Mouse (Mus musculus): ENCODE results near the gene Ugt1a10. TPM values are rescaled to one million over a fixed set of nuclear protein-coding genes. Genes with fewer than 3 reads are reported as not detected.

Ugt1a10 gene
- polyA plus RNA-seq, 1 experiment from 2014 or later: not detected

- no peak overlapping the region for H3K27ac ChIP-seq
- no peaks in the 10 kb centered on the region for H3K36me3 ChIP-seq
- H3K4me1 ChIP-seq: no peaks in the 10 kb centered on the region
- H3K9me3 ChIP-seq (replicated peaks): peaks cover 90% of the 10 kb centered on the region
- DNase-seq (ENCODE audit: low spot score): no peak
- H3K27me3 ChIP-seq (ENCODE audit: low read depth, poor library complexity, severe bottlenecking): no peaks in the 10 kb centered on the region
- no peak overlapping the region for H3K4me3 ChIP-seq
- 47% methylated on average over 5 of the region's 5 CpGs for WGBS
These were observed 179.5 kb downstream of the Ugt1a10 start for GRCm38 (mm10) chr1:88234646-88235045.

- peaks cover 90% of the 10 kb centered on the region for H3K9me3 ChIP-seq (replicated peaks)
- no peak overlapping the region for H3K27ac ChIP-seq
- DNase-seq (ENCODE audit: low spot score): no peak
- H3K27me3 ChIP-seq (ENCODE audit: low read depth, poor library complexity, severe bottlenecking): no peaks in the 10 kb centered on the region
- no peak overlapping the region for H3K4me3 ChIP-seq
- no peaks in the 10 kb centered on the region for H3K36me3 ChIP-seq
- WGBS: 68% methylated on average over 11 of the region's 11 CpGs
- H3K4me1 ChIP-seq: no peaks in the 10 kb centered on the region
These were observed 180.1 kb downstream of the Ugt1a10 start for GRCm38 (mm10) chr1:88235046-88235893.

GRCm38 (mm10) chr1:88235894-88236415 lies 180.8 kb downstream of the Ugt1a10 start:
- H3K27me3 ChIP-seq (ENCODE audit: low read depth, poor library complexity, severe bottlenecking): no peaks in the 10 kb centered on the region
- WGBS: 71% methylated on average over 4 of the region's 4 CpGs
- DNase-seq (ENCODE audit: low spot score): no peak
- no peak overlapping the region for H3K27ac ChIP-seq
- H3K9me3 ChIP-seq (replicated peaks): peaks cover 91% of the 10 kb centered on the region
- no peaks in the 10 kb centered on the region for H3K4me1 ChIP-seq
- H3K36me3 ChIP-seq: no peaks in the 10 kb centered on the region
- H3K4me3 ChIP-seq: no peak overlapping the region

GRCm38 (mm10) chr1:88237311-88237710 lies 182.1 kb downstream of the Ugt1a10 start:
- no peaks in the 10 kb centered on the region for H3K27me3 ChIP-seq (ENCODE audit: low read depth, poor library complexity, severe bottlenecking)
- H3K9me3 ChIP-seq (replicated peaks): peaks cover 87% of the 10 kb centered on the region
- no peak for DNase-seq (ENCODE audit: low spot score)
- WGBS: 79% methylated on average over 5 of the region's 5 CpGs
- no peak overlapping the region for H3K27ac ChIP-seq
- H3K4me1 ChIP-seq: no peaks in the 10 kb centered on the region
- no peaks in the 10 kb centered on the region for H3K36me3 ChIP-seq
- H3K4me3 ChIP-seq: no peak overlapping the region

GRCm38 (mm10) chr1:88238771-88239170 lies 183.6 kb downstream of the Ugt1a10 start:
- 83% methylated on average over 6 of the region's 6 CpGs for WGBS
- Histone ChIP-seq H3K36me3 (no peaks in the 10 kb centered on the region), H3K4me3 (no peak overlapping the region), H3K27ac (no peak overlapping the region), H3K9me3 (replicated peaks) (peaks cover 85% of the 10 kb centered on the region), H3K4me1 (no peaks in the 10 kb centered on the region), H3K27me3 (ENCODE audit: low read depth, poor library complexity, severe bottlenecking) (no peaks in the 10 kb centered on the region)
- DNase-seq (ENCODE audit: low spot score): no peak

GRCm38 (mm10) chr1:88240072-88240471 lies 184.9 kb downstream of the Ugt1a10 start:
- no peak overlapping the region for H3K27ac ChIP-seq
- H3K27me3 ChIP-seq (ENCODE audit: low read depth, poor library complexity, severe bottlenecking): no peaks in the 10 kb centered on the region
- no peak for DNase-seq (ENCODE audit: low spot score)
- no peaks in the 10 kb centered on the region for H3K4me1 ChIP-seq
- H3K36me3 ChIP-seq: no peaks in the 10 kb centered on the region
- WGBS: 77% methylated on average over 5 of the region's 5 CpGs
- H3K4me3 ChIP-seq: no peak overlapping the region
- H3K9me3 ChIP-seq (replicated peaks): peaks cover 85% of the 10 kb centered on the region

GRCm38 (mm10) chr1:88240579-88240978 lies 185.4 kb downstream of the Ugt1a10 start:
- no peaks in the 10 kb centered on the region for H3K36me3 ChIP-seq
- DNase-seq (ENCODE audit: low spot score): no peak

GRCm38 (mm10) chr1:88243861-88244260 lies 188.7 kb downstream of the Ugt1a10 start:
- WGBS: 69% methylated on average over 5 of the region's 5 CpGs
- no peak for DNase-seq (ENCODE audit: low spot score)
- Histone ChIP-seq H3K36me3 (no peaks in the 10 kb centered on the region), H3K27me3 (ENCODE audit: low read depth, poor library complexity, severe bottlenecking) (no peaks in the 10 kb centered on the region), H3K4me3 (no peak overlapping the region), H3K4me1 (no peaks in the 10 kb centered on the region), H3K9me3 (replicated peaks) (peaks cover 81% of the 10 kb centered on the region), H3K27ac (no peak overlapping the region)

More at GRCm38 (mm10) chr1:88240579-88240978, 185.4 kb downstream of the Ugt1a10 start:
- no peak overlapping the region for H3K27ac ChIP-seq
- H3K27me3 ChIP-seq (ENCODE audit: low read depth, poor library complexity, severe bottlenecking): no peaks in the 10 kb centered on the region
- peaks cover 84% of the 10 kb centered on the region for H3K9me3 ChIP-seq (replicated peaks)
- no peak overlapping the region for H3K4me3 ChIP-seq
- no peaks in the 10 kb centered on the region for H3K4me1 ChIP-seq
- 82% methylated on average over 4 of the region's 4 CpGs for WGBS

GRCm38 (mm10) chr1:88245881-88246280 lies 190.7 kb downstream of the Ugt1a10 start:
- no peak overlapping the region for H3K27ac ChIP-seq
- H3K36me3 ChIP-seq: no peaks in the 10 kb centered on the region
- H3K9me3 ChIP-seq (replicated peaks): peaks cover 82% of the 10 kb centered on the region
- WGBS: 78% methylated on average over 6 of the region's 6 CpGs
- DNase-seq (ENCODE audit: low spot score): no peak
- no peaks in the 10 kb centered on the region for H3K27me3 ChIP-seq (ENCODE audit: low read depth, poor library complexity, severe bottlenecking)
- H3K4me3 ChIP-seq: no peak overlapping the region
- H3K4me1 ChIP-seq: no peaks in the 10 kb centered on the region

GRCm38 (mm10) chr1:88246386-88246785 lies 191.2 kb downstream of the Ugt1a10 start:
- 55% methylated on average over 6 of the region's 6 CpGs for WGBS
- Histone ChIP-seq H3K36me3 (no peaks in the 10 kb centered on the region), H3K4me1 (no peaks in the 10 kb centered on the region), H3K27ac (no peak overlapping the region), H3K9me3 (replicated peaks) (peaks cover 81% of the 10 kb centered on the region), H3K4me3 (no peak overlapping the region), H3K27me3 (ENCODE audit: low read depth, poor library complexity, severe bottlenecking) (no peaks in the 10 kb centered on the region)
- no peak for DNase-seq (ENCODE audit: low spot score)

- no peaks in the 10 kb centered on the region for H3K36me3 ChIP-seq
- no peaks in the 10 kb centered on the region for H3K27me3 ChIP-seq (ENCODE audit: low read depth, poor library complexity, severe bottlenecking)
- H3K4me3 ChIP-seq: no peak overlapping the region
- DNase-seq (ENCODE audit: low spot score): no peak
- H3K4me1 ChIP-seq: no peaks in the 10 kb centered on the region
- H3K9me3 ChIP-seq (replicated peaks): peaks cover 78% of the 10 kb centered on the region
- H3K27ac ChIP-seq: no peak overlapping the region
- 44% methylated on average over 2 of the region's 2 CpGs for WGBS
These were observed 192.5 kb downstream of the Ugt1a10 start for GRCm38 (mm10) chr1:88247660-88248059.

GRCm38 (mm10) chr1:88248658-88249057 lies 193.5 kb downstream of the Ugt1a10 start:
- Histone ChIP-seq H3K27me3 (ENCODE audit: low read depth, poor library complexity, severe bottlenecking) (no peaks in the 10 kb centered on the region), H3K36me3 (no peaks in the 10 kb centered on the region), H3K9me3 (replicated peaks) (peaks cover 81% of the 10 kb centered on the region), H3K4me3 (no peak overlapping the region), H3K27ac (no peak overlapping the region), H3K4me1 (no peaks in the 10 kb centered on the region)
- WGBS: 76% methylated on average over 4 of the region's 4 CpGs
- DNase-seq (ENCODE audit: low spot score): no peak

GRCm38 (mm10) chr1:88249596-88249995 lies 194.4 kb downstream of the Ugt1a10 start:
- Histone ChIP-seq H3K4me3 (no peak overlapping the region), H3K27me3 (ENCODE audit: low read depth, poor library complexity, severe bottlenecking) (no peaks in the 10 kb centered on the region), H3K4me1 (no peaks in the 10 kb centered on the region), H3K27ac (no peak overlapping the region), H3K9me3 (replicated peaks) (peaks cover 81% of the 10 kb centered on the region), H3K36me3 (no peaks in the 10 kb centered on the region)
- DNase-seq (ENCODE audit: low spot score): no peak
- 83% methylated on average over 7 of the region's 7 CpGs for WGBS
